Mouse (Mus musculus) MEL-GATA-1-ER (cell line): ENCODE results near the gene Trappc3.
"Not testable (repeated sequence)": the region's sequence is repeated elsewhere in the genome, so short reads cannot be mapped to it uniquely, and the experiment has no call there.

ENCODE experiments used
- DNase-seq: peaks from one replicate; pipeline ENCODE4 v3.0.0-alpha.2; 2012; ENCODE audit warnings: low read depth; ENCODE audit errors: extremely low read depth

The Trappc3 gene

GRCm38 (mm10) chr4:126262119-126262807, at the start of gene Trappc3:
Gene Trappc3 (plus strand): TSS chr4:126262325.
- peak; percentile 96 for DNase-seq

- no peak for DNase-seq
These were observed 44.4 kb upstream of the Trappc3 start for GRCm38 (mm10) chr4:126217771-126218170.

GRCm38 (mm10) chr4:126219540-126219939, 42.6 kb upstream of the Trappc3 start:
- not testable (repeated sequence) for DNase-seq

GRCm38 (mm10) chr4:126220045-126220444, 42.1 kb upstream of the Trappc3 start:
- no peak for DNase-seq

GRCm38 (mm10) chr4:126222631-126223030, 39.5 kb upstream of the Trappc3 start:
- DNase-seq = no peak

- DNase-seq = no peak
These were observed 35.5 kb upstream of the Trappc3 start for GRCm38 (mm10) chr4:126226640-126227039.

- peak; percentile 50 for DNase-seq
These were observed 34.9 kb upstream of the Trappc3 start for GRCm38 (mm10) chr4:126227077-126227761.

GRCm38 (mm10) chr4:126228144-126228543, 34.0 kb upstream of the Trappc3 start:
- DNase-seq = no peak

GRCm38 (mm10) chr4:126229900-126230299, 32.2 kb upstream of the Trappc3 start:
- DNase-seq = no peak

GRCm38 (mm10) chr4:126233676-126234308, 28.3 kb upstream of the Trappc3 start:
- no peak for DNase-seq

GRCm38 (mm10) chr4:126234496-126235175, 27.5 kb upstream of the Trappc3 start:
- DNase-seq = no peak

GRCm38 (mm10) chr4:126235191-126235590, 26.9 kb upstream of the Trappc3 start:
- DNase-seq = no peak

GRCm38 (mm10) chr4:126236467-126237280, 25.5 kb upstream of the Trappc3 start:
- DNase-seq = no peak

GRCm38 (mm10) chr4:126237721-126238242, 24.3 kb upstream of the Trappc3 start:
- DNase-seq = no peak

GRCm38 (mm10) chr4:126239862-126240475, 22.2 kb upstream of the Trappc3 start:
- no peak for DNase-seq

GRCm38 (mm10) chr4:126241956-126242355, 20.2 kb upstream of the Trappc3 start:
- no peak for DNase-seq

GRCm38 (mm10) chr4:126242510-126242909, 19.6 kb upstream of the Trappc3 start:
- no peak for DNase-seq

GRCm38 (mm10) chr4:126246202-126246889, 15.8 kb upstream of the Trappc3 start:
- no peak for DNase-seq

GRCm38 (mm10) chr4:126248261-126248868, 13.8 kb upstream of the Trappc3 start:
- DNase-seq = no peak
